In genomic region chr11:97781832-97782563, GRCm38 (mm10) we compare ENCODE assay signal across 7 mouse cellular contexts. TPM values are rescaled to one million over a fixed set of nuclear protein-coding genes. Genes with fewer than 3 reads are reported as not detected.
A peak's percentile ranks its signal among the peaks of the same experiment; 100 is the strongest.
DNase-seq lines count a peak whose midpoint lies in the region; ATAC-seq and TF ChIP-seq lines count a peak whose summit lies in the region.

Rpl23 (minus strand) TSS chr11:97782437.

- TF ChIP-seq POLR2A in small intestine, adult 2 months (IDR thresholded peaks at IDR 0.05; ENCODE audit: low read depth, low read length) = peak; percentile 81

- no peak for TF ChIP-seq CTCF in intestine, postnatal 0 days (IDR thresholded peaks at IDR 0.05; ENCODE audit: low read depth)
- no peak for TF ChIP-seq CTCF in small intestine, adult 2 months (IDR thresholded peaks at IDR 0.05; ENCODE audit: extremely low read depth, insufficient read length, insufficient replicate concordance, low read depth, low read length)

- peak within 1 kb of the TSS; percentile 70 for H3K9ac ChIP-seq in intestine, postnatal 0 days (ENCODE audit: low read depth, low read length)
- H3K9ac ChIP-seq in midbrain, embryonic 12.5 days (replicated peaks) = peak within 1 kb of the TSS; percentile 93

- H3K4me1 ChIP-seq in embryonic facial prominence, embryonic 10.5 days = peaks cover 29% of the 10 kb centered on the region
- H3K4me1 ChIP-seq in intestine, postnatal 0 days (replicated peaks; ENCODE audit: control insufficient read depth, insufficient read depth, low read length) = peaks cover 2% of the 10 kb centered on the region; the same call in 1 of the 2 replicates
- H3K4me1 ChIP-seq in midbrain, embryonic 12.5 days = peaks cover 24% of the 10 kb centered on the region
- peaks cover 10% of the 10 kb centered on the region; the same call in 1 of the 2 replicates for H3K4me1 ChIP-seq in small intestine, adult 2 months (ENCODE audit: control insufficient read depth, insufficient read depth, insufficient read length, low read length)

- DNase-seq in adrenal gland, postnatal 10 days = peak; percentile 100
- peak; percentile 99 for DNase-seq in embryonic facial prominence, embryonic 10.5 days (ENCODE audit: low spot score)
- DNase-seq in gonadal fat pad, adult 2 months (ENCODE audit: low read depth) = no peak
- peak; percentile 100 for DNase-seq in left cerebral cortex, postnatal 4 days

- H3K4me3 ChIP-seq in embryonic facial prominence, embryonic 10.5 days = peak within 1 kb of the TSS; percentile 98
- H3K4me3 ChIP-seq in intestine, postnatal 0 days (ENCODE audit: low read depth, low read length) = peak within 1 kb of the TSS; percentile 88
- peak within 1 kb of the TSS; percentile 91 for H3K4me3 ChIP-seq in midbrain, embryonic 12.5 days
- peak within 1 kb of the TSS; percentile 96 for H3K4me3 ChIP-seq in small intestine, adult 2 months (ENCODE audit: low read depth, low read length)

- ATAC-seq in intestine, postnatal 0 days = peak; percentile 91
- peak; percentile 95 for ATAC-seq in midbrain, embryonic 12.5 days (ENCODE audit: low FRiP score, low read depth)

- H3K36me3 ChIP-seq in embryonic facial prominence, embryonic 10.5 days (replicated peaks) = peaks cover 43% of the 10 kb centered on the region
- peaks cover 35% of the 10 kb centered on the region for H3K36me3 ChIP-seq in intestine, postnatal 0 days (ENCODE audit: control insufficient read depth, insufficient read depth)
- peaks cover 39% of the 10 kb centered on the region for H3K36me3 ChIP-seq in midbrain, embryonic 12.5 days
- peaks cover 35% of the 10 kb centered on the region for H3K36me3 ChIP-seq in small intestine, adult 2 months (ENCODE audit: control insufficient read depth, insufficient read depth, low read length)

- H3K9me3 ChIP-seq in embryonic facial prominence, embryonic 10.5 days = no peaks in the 10 kb centered on the region
- H3K9me3 ChIP-seq in intestine, postnatal 0 days (ENCODE audit: control insufficient read depth) = no peaks in the 10 kb centered on the region
- H3K9me3 ChIP-seq in midbrain, embryonic 12.5 days = no peaks in the 10 kb centered on the region

- H3K4me2 ChIP-seq in intestine, postnatal 0 days (replicated peaks; ENCODE audit: low read depth) = peak within 1 kb of the TSS; percentile 61
- peak within 1 kb of the TSS; percentile 84 for H3K4me2 ChIP-seq in midbrain, embryonic 12.5 days (replicated peaks)

- no peaks in the 10 kb centered on the region for H3K27me3 ChIP-seq in embryonic facial prominence, embryonic 10.5 days (replicated peaks; ENCODE audit: low read depth, poor library complexity, severe bottlenecking)
- H3K27me3 ChIP-seq in intestine, postnatal 0 days (replicated peaks; ENCODE audit: control insufficient read depth, insufficient read depth, low read length) = no peaks in the 10 kb centered on the region
- H3K27me3 ChIP-seq in midbrain, embryonic 12.5 days = no peaks in the 10 kb centered on the region
- no peaks in the 10 kb centered on the region for H3K27me3 ChIP-seq in small intestine, adult 2 months (ENCODE audit: control insufficient read depth, insufficient read depth, low read length)

- H3K27ac ChIP-seq in embryonic facial prominence, embryonic 10.5 days (replicated peaks) = peak within 1 kb of the TSS; percentile 93
- H3K27ac ChIP-seq in intestine, postnatal 0 days (ENCODE audit: low read depth, low read length) = peak within 1 kb of the TSS; percentile 90
- H3K27ac ChIP-seq in midbrain, embryonic 12.5 days (replicated peaks) = peak within 1 kb of the TSS; percentile 94
- H3K27ac ChIP-seq in small intestine, adult 2 months (ENCODE audit: insufficient read depth, low read depth, low read length) = peak within 1 kb of the TSS; percentile 60

- intact Hi-C loops in left cerebral cortex, postnatal 4 days (cut with DNase I) = loop anchor here (5.0 kb wide), 1 partner anchor 205 kb away; the partner anchor contains the start of gene Plxdc1

- under 1% methylated on average over 67 of the region's 67 CpGs for WGBS in embryonic facial prominence, embryonic 10.5 days
- under 1% methylated on average over 67 of the region's 67 CpGs for WGBS in intestine, postnatal 0 days
- WGBS in midbrain, embryonic 12.5 days = under 1% methylated on average over 67 of the region's 67 CpGs
- WGBS in small intestine, adult 2 months = under 1% methylated on average over 67 of the region's 67 CpGs

RNA-seq across cellular contexts. Expression of gene Rpl23, which starts in this region (rescaled TPM):
- total RNA-seq in adrenal gland, postnatal 10 days (2021) = 100 to 1,000 TPM; 958 to 975 TPM
- 481 and 487 TPM in 2 replicates for polyA plus RNA-seq in embryonic facial prominence, embryonic 10.5 days (2016; fragmentation: Nextera tagmentation; extraction: Ambion mirVana)
- polyA plus RNA-seq in gonadal fat pad, adult 2 months (2012; rRNA removed) = 161 and 167 TPM in 2 replicates
- polyA plus RNA-seq in intestine, postnatal 0 days (2015; fragmentation: Nextera tagmentation; extraction: Ambion mirVana) = 538 and 555 TPM in 2 replicates
- total RNA-seq in left cerebral cortex, postnatal 4 days (2021) = 100 to 1,000 TPM; 614 to 660 TPM
- 370 and 378 TPM in 2 replicates for polyA plus RNA-seq in midbrain, embryonic 12.5 days (2016; fragmentation: Nextera tagmentation; extraction: Ambion mirVana)
- 10.2 and 22.0 TPM in 2 replicates for polyA plus RNA-seq in small intestine, adult 2 months (2012; rRNA removed)
